Mouse (Mus musculus) heart, adult 9 months (tissue): ENCODE results near the gene Mettl26.

Experiments
- DNase-seq, 2 experiments: peaks; one replicate each; pipeline ENCODE4 v3.0.0; 2022; ENCODE audit warnings: low spot score in 2 of 2

The Mettl26 gene

GRCm38 (mm10) chr17:25837076-25837410, 37.8 kb upstream of the Mettl26 start, which contains the start of gene Rhbdl1:
Gene Rhbdl1 (minus strand): TSS chr17:25837295.
- DNase-seq: peak; percentile 72 to 74

DNA sequence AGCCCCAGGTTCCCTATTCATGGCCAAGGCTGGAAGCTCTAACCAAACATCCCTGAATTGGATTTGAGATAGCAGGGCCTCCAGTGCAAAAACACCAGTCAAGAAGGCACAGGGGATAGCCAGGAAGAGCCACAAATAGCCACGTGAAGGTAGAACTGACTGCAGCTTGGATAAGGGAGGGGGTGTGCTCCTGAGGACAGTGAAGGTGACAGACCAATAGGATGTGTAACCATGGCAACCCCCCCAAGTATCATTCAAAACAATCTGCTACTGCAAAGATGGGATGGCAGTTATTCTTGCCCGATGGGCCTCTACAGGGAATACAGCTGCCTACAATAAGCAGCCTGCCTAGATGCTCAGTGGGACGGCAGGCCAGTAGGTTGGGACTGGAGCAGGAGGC, 37.3 kb upstream of the Mettl26 start:
- no peak for DNase-seq

DNA sequence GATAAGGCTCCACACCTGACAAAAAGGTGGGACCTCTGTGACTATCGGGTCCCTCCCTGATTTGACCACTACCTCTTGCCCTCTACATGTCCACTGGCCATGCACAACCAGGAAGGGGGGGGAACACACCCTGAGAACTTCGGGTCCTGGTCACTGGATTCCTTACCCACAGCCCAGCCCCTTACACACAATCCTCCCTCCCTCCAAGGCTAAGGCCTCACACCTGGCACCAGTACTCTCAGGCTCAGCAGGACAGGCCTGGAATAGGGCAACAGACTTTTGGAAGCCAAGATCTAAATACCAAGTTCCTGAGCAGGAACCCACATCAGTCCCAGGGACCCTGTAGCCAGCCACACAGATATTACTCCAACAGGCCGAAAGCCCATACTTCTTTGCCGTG, 36.0 kb upstream of the Mettl26 start:
- no peak for DNase-seq

DNA sequence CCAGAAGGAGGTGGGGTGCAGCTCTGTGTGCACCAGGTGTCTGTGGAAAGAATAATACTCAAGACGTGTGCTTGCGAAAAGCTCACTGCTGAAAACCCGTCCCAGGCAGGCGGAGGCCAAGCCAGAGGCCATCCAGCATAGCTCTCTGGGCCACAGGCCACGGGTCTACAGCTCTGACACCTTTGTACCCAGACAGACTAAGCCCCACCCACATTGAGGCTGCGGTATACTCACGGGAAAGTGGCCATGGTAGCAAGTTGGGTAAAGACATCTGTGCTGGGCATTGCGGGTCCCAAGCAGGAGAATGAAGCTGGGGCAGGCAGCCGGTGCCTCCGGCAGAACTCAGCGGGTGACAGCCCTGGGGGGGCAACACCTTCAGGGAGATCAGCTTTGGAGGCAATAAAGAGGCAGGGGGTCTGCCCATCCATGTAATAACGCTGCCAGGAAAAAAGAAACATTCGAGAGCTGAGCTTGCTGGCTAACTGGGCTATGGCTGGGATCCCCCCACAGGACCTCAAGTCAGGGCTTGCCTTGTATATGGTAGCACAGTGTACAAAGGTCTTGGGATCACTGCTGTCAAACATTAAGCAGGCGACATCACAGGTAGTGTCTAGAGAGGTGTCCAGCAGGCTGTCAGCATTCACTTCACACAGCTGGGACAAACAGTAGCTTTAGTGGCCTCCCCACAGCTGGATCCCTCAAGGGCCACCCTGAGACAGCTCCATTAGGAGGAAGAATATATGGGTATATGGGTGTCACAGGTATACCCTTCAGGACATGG, 35.2 kb upstream of the Mettl26 start:
- no peak for DNase-seq

- no peak for DNase-seq
These were observed 34.4 kb upstream of the Mettl26 start for GRCm38 (mm10) chr17:25840519-25840918.

- no peak for DNase-seq
These were observed 33.6 kb upstream of the Mettl26 start, which contains the start of gene Gm20683 for GRCm38 (mm10) chr17:25841117-25841880. Gene Gm20683 (minus strand): TSS chr17:25841763.

DNA sequence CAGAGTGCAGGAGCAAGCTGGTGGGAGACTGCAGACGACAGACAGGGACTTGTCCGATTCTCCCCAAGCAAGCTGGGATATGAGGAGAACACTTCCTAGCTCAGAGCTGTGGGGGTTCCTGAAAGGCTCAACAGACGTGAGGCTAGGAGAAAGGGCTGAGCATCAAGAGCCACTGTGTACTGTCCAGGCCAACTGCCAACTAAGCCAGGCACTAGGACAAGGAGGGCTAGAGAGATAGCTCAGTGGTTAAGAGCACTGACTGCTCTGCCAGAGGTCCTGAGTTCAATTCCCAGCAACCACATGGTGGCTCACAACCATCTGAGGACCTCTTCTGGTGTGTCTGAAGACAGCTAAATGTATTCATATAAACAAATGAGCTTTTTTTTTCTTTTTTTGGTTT, 32.4 kb upstream of the Mettl26 start:
- no peak for DNase-seq

DNA sequence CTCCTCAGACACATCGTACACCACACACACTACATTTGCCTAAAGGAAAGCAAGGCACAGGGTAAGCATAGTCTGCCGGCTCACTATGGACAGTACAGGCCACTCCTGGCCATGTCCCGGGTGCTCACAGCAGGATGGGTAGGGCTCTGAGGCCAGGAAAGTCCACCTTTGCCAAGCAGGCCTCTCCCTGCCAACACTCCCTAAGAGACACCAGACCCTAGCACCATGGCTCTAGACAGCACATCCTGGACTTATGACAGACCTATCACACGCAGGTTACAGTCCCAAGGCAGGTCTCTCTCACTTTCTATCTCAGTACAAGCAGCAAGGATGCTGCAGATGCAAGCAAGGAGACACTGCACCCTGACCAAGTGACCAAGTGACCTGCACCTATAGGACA, 31.8 kb upstream of the Mettl26 start:
- no peak for DNase-seq

GRCm38 (mm10) chr17:25843636-25844395, 31.1 kb upstream of the Mettl26 start:
- DNase-seq: no peak

DNA sequence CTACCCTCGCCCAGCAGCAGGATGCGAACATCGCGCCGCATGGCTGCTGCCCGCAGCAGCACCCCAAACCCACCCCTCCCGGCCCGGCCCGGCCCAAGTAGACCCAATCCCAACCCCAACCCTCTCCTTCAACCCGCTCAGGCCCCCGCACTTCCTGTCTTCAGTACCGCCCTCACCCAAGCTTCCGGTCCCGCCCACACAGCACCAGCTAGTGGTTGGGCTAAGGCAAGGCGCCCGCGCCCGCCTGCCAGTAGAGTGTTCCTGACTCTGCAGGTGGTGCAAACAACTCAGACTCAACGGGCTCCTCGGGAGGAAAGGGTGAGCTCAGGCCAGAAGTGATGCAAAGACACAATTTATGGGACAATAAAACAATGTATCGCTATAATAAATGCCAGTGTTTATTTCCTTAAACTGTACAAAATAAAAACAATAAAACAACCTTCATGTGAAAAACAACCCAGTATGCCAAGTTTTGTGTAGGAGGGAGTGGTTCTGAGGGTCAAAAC, 30.4 kb upstream of the Mettl26 start, which contains the start of gene Rhot2:
Gene Rhot2 (minus strand): TSS at position 456 of the 506 bp plus-strand sequence.
- DNase-seq: peak; percentile 94

- no peak for DNase-seq
These were observed 14.6 kb upstream of the Mettl26 start for GRCm38 (mm10) chr17:25860229-25860628.

- DNase-seq: peak; percentile 92
These were observed 13.8 kb upstream of the Mettl26 start, which contains the start of gene Wdr90 for GRCm38 (mm10) chr17:25860832-25861703. Gene Wdr90 (minus strand): TSS chr17:25861501.

GRCm38 (mm10) chr17:25861704-25862612, 12.9 kb upstream of the Mettl26 start:
- peak in 1 of 2 experiments; percentile 50 for DNase-seq

DNA sequence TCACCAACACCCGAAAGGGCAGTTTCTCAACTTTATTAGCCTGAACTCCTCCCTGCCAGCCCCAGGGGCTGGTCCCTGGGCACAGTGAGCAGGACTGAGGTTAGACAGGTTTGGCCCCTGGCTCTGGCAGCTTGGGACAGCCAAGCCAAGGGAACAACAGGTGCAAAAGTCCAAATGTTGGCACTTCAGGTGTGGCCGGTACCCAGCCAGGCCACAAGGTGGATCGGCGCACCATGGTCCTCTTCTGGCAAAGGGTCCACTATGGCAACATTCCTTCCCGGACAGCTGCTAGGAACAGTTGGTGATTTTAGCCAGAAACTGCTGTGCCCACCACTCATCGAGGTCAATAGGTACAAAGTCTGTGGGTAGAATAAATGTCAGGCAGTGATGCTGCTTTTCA, 11.2 kb upstream of the Mettl26 start:
- no peak for DNase-seq

GRCm38 (mm10) chr17:25864311-25864710, 10.6 kb upstream of the Mettl26 start:
- DNase-seq: no peak

- DNase-seq: no peak
These were observed 9.6 kb upstream of the Mettl26 start for GRCm38 (mm10) chr17:25865288-25865687.

DNA sequence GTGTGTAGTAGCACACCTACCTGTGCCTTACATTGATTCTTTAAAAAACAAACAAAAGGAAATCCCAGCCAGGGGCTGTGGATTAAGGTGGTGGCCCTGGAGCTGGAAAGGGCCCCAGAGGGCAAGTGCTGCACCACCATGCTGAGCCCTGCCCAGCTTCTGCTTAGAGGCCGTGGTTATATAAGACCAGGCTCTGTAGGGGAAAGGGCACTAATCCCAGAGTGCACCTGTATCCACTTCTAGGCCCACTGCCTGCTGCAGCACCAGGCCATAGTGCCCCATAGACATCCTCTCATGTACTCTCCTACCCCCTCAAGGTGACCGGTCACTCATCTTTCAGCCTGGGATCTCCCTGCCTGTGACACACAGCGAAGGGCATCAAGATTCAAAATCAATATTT, 8.7 kb upstream of the Mettl26 start:
- peak in 1 of 2 experiments; percentile 53 for DNase-seq

- no peak for DNase-seq
These were observed 7.4 kb upstream of the Mettl26 start for GRCm38 (mm10) chr17:25867509-25867835.

- DNase-seq: peak; percentile 66 to 69
These were observed 6.9 kb upstream of the Mettl26 start for GRCm38 (mm10) chr17:25867836-25868600.
